Mouse (Mus musculus): Measurements from ENCODE around the gene 4933430I17Rik.

The 4933430I17Rik gene

GRCm38 (mm10) chr4:62544801-62545200, 19.6 kb downstream of the 4933430I17Rik start:
- no peak for DNase-seq (ENCODE audit: low spot score in 2 of 2)

DNA sequence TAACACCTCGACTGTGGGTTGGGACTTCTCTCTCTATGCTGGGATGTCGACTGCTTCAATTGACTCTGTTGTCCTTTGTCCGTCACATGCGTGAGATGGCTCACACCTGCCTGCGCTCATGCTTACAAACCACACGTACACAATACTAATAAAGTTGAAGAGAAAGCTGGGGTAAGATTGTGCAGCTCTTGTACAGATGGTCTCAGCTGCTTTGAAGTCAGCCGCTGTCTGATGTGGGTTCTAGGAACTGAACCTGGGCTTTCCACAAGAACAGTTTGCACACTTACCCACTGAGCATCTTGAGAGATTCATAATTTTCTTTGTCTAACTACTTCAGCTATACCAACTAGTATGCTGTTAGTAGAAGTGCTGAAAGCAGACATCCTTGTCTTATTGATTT, 26.8 kb downstream of the 4933430I17Rik start:
- DNase-seq (ENCODE audit: low spot score in 2 of 2) = no peak

DNA sequence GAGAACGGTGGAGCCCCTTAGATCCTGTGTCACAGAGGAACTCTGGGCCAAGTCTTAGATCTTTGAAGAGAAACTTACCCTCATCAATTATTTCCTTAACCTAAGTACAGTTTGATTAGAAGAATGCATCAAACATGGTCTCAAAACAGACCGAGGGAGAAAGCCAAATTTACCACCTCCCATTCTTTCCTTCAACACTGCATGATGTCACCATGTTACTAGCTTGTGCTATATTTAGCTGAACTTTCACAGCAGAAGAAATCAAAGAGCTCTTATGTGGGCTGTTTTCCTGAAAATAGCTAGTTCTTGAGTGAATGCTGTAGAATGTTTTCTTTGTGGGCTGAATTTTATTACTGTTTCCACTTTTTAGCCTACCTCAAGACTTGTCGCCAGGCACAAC, 32.3 kb downstream of the 4933430I17Rik start:
- DNase-seq (ENCODE audit: low spot score in 2 of 2) = no peak

GRCm38 (mm10) chr4:62559797-62560329, 34.7 kb downstream of the 4933430I17Rik start, which contains the start of gene Rgs3:
TSS of gene Rgs3 (plus strand) at chr4:62559847.
- no peak for DNase-seq (ENCODE audit: low spot score in 2 of 2)

GRCm38 (mm10) chr4:62560963-62561629, 35.9 kb downstream of the 4933430I17Rik start:
- peak; percentile 78 to 82 for DNase-seq (ENCODE audit: low spot score in 2 of 2)

- DNase-seq (ENCODE audit: low spot score in 2 of 2) = no peak
Observed at GRCm38 (mm10) chr4:62561630-62562001, 36.4 kb downstream of the 4933430I17Rik start.

DNA sequence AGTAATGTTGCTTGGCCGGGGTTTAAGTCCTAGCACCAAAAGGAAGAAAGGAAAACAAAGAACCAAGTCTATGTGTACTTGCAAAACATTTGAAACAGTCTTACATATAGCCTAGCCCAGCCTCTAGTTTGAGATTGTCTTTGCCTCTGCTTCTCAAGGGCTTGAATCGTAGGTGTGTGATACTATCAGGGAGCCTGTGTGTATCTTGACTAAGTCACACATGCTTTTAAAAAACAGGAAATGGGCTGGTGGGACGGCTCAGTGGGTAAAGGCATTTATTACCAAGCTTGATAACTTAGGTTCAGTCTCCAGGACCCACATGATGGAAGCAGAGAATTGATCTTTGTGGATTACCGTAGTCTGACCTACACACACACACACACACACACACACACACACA, 36.8 kb downstream of the 4933430I17Rik start:
- peak; percentile 38 to 44 for DNase-seq (ENCODE audit: low spot score in 2 of 2)

DNA sequence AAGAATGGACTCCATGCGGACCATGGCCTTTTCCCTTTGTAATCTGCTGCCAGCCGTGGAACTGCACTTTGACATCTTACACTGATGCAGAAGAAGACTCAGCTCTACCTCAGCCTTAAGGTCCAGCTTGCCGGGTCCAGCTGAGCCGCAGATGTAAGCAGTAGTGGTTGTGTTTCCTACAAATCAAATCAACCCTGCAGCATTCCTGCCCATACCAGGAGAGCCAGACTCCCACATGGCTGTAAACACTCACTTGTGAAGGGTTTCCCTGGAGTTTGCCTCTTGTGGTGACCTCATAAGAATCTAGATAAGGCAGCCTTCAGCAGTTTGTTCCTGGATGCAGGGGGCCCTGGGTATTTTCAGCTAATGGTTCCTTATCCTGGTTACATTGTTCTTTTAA, 41.4 kb downstream of the 4933430I17Rik start:
- DNase-seq (ENCODE audit: low spot score in 2 of 2) = no peak

- no peak for DNase-seq (ENCODE audit: low spot score in 2 of 2)
Observed at GRCm38 (mm10) chr4:62567696-62568095, 42.5 kb downstream of the 4933430I17Rik start.

DNA sequence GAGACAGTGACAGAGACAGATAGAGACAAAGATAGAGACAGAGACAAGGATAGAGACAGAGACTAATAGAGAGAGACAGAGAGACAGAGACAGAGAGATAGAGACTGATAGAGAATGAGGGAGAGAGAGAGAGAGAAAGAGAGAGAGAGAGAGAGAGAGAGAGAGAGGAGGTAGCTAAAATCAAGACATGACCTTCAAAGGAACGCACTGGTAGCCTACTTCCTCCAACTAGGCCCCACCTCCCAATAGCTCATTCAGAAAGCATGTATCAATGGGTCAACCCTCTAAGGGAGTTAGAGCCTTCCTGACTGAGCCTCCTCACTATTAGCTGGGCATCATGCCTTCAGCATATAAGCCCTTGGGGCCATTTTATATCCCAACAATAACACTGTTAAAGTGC, 43.2 kb downstream of the 4933430I17Rik start:
- no peak for DNase-seq (ENCODE audit: low spot score in 2 of 2)

GRCm38 (mm10) chr4:62569603-62570002, 44.4 kb downstream of the 4933430I17Rik start:
- DNase-seq (ENCODE audit: low spot score in 2 of 2) = no peak

DNA sequence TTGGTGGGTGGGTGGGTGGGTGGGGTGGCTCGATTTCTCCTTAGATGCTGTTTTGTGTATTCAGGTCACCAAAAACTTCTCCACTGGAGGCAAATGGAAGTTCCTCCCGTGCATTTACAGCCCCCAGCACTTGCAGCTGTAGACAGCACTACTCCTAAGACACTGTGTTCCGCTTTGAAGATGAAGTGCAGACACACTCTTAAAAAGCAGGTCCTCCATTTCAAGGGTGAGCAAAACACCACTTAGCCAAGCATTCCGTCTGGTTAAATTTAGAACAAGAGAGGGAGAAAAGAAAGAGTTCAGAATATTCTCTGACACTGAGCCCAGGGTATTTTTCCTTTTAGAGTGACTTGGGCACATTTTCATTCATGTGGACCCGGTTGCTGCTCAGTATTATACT, 44.9 kb downstream of the 4933430I17Rik start:
- DNase-seq (ENCODE audit: low spot score in 2 of 2) = no peak

DNA sequence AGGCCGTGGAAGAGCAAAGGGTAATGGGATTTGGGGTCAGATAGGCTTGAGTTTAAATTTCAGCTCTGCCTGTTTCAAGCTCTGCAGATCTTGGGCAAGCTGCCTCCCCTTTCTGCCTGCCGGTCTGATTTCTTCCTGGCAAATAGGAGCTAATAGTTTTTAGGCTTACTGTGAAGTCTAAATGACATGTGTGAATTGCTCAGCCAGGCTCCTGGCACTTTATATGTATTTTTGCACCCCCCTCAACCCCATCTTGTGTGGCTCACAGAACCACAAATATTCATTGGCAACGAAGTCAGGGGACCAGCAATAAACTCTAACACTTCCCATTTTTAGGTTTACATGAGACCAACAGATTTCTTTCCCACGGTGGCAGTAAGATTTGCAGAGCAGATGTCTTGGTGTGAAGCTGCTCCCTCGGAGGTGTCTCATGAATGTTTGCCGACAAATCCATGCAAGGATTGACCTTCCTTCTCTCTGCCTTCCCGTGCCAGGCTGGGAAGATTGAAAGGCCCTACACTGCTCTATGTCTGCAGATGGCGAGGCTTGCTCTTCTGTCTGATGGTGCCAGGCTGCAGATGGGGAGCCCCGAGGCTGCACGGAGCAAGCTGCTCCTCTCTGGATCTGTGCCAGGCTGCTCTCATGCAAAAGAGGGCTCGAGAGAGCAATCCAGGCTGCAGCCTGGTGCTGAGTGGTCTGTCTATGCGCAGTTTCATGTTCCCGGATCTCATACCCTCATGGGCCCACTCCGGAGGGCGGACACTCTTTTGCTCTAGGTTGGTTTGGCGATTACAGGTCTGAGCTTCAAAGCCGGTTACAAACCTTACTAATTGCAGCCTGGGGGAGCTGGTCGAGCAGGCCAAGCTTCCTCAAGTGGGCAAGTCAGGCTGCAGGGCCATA, 57.4 kb downstream of the 4933430I17Rik start:
- no peak for DNase-seq (ENCODE audit: low spot score in 2 of 2)

- DNase-seq (ENCODE audit: low spot score in 2 of 2) = peak in 1 of 2 experiments; percentile 35
Observed at GRCm38 (mm10) chr4:62583265-62584092, 58.3 kb downstream of the 4933430I17Rik start.

DNA sequence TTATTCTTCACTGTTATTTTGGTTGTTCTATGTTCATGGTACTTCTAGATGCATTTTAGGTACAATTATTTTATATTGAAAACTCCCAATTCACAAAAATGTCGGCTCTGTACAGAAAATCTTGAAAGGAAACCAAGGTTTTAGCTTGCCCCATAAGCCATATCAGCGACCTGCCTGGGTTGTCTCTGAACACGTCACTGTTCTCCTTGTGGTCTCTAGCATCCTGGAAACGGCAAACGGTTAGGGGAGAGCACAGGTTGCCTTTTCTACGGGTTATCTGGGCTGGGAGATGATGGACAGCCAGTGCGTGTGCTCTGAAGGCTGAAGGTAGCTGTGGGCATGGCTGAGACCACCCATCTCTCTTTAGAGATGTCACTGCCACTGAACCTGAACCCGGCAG, 61.9 kb downstream of the 4933430I17Rik start:
- DNase-seq (ENCODE audit: low spot score in 2 of 2) = no peak

DNA sequence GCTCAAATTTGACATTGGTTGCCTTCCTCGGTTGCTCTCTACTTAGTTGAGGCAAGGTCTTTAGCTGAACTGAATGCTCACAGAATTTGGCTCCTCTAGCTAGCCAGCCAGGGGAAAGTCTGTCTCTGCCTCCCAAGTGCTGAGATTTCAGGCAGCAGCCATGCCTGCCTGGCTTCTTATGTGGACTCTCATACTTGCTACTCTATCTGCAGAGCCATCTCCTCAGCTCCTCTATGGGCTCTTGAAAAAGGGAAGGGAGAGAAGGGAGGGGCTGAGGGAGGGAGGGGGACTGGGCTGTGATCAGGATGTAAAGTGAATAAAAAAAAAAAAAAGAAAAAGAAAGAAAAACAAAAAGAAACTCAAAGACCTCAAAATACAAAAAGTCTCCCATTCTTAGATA, 65.7 kb downstream of the 4933430I17Rik start:
- no peak for DNase-seq (ENCODE audit: low spot score in 2 of 2)

DNA sequence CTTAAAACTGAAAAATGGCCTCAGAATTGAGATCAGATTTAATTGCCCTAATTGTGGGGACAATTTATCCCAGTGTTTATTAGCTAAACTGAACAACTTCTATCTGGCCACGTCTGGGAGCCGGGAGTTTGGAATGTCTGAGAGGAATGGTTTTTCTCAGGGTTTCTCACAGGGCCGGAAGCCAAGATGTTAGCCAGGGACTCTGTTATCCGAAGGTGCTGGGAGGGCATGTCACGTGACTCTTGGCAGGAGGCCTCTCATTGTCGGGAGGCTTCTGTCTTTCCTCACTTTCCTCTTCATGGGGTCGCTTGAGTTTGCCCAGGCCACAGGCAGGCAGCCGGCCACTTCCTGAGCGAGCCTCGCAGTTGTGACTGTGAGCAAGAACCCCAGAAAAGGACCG, 66.2 kb downstream of the 4933430I17Rik start:
- peak in 1 of 2 experiments; percentile 13 for DNase-seq (ENCODE audit: low spot score in 2 of 2)

GRCm38 (mm10) chr4:62593546-62594240, 68.5 kb downstream of the 4933430I17Rik start:
- DNase-seq (ENCODE audit: low spot score in 2 of 2) = peak; percentile 60 to 72

DNA sequence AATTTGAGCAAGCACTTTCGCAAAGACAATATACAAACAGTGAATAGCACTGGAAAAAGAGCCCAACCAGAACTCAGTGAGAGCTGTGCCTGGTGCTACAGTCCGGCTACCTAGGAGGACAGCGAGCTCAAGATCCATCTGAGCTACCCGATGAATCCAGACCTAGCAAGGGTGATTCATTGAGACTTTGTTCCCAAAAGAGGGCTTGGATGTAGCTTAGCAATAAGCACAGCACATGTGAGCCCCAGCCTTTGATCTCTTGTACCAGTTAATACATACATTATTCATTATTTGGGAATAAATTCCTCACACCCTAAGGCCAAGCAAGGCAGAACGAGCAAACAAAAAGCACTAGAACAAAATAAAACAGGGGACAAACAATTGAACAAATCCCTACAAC, 69.3 kb downstream of the 4933430I17Rik start:
- no peak for DNase-seq (ENCODE audit: low spot score in 2 of 2)

- DNase-seq (ENCODE audit: low spot score in 2 of 2) = no peak
Observed at GRCm38 (mm10) chr4:62596051-62596450, 70.9 kb downstream of the 4933430I17Rik start.
